Mouse (Mus musculus): ENCODE data around the gene Snx7.

Gene Snx7

GRCm38 (mm10) chr3:117868637-117869323 is at the start of gene Snx7:
TSS of gene Snx7 (minus strand) at chr3:117868936.
- DNase-seq (ENCODE audit: low read depth, low spot score): peak; percentile 28

- DNase-seq (ENCODE audit: low read depth, low spot score): no peak
These were observed 46.7 kb upstream of the Snx7 start for GRCm38 (mm10) chr3:117915420-117915819.

GRCm38 (mm10) chr3:117893736-117894135 is 25.0 kb upstream of the Snx7 start:
- no peak for DNase-seq (ENCODE audit: low read depth, low spot score)

GRCm38 (mm10) chr3:117875450-117875849 is 6.7 kb upstream of the Snx7 start:
- DNase-seq (ENCODE audit: low read depth, low spot score): no peak

- no peak for DNase-seq (ENCODE audit: low read depth, low spot score)
These were observed 4.6 kb upstream of the Snx7 start for GRCm38 (mm10) chr3:117873209-117873863.

- no peak for DNase-seq (ENCODE audit: low read depth, low spot score)
These were observed 584 bp upstream of the Snx7 start for GRCm38 (mm10) chr3:117869324-117869715.

GRCm38 (mm10) chr3:117868091-117868490 is 645 bp downstream of the Snx7 start:
- no peak for DNase-seq (ENCODE audit: low read depth, low spot score)

GRCm38 (mm10) chr3:117866696-117867407 is 1.9 kb downstream of the Snx7 start:
- no peak for DNase-seq (ENCODE audit: low read depth, low spot score)

GRCm38 (mm10) chr3:117865621-117866020 is 3.1 kb downstream of the Snx7 start:
- no peak for DNase-seq (ENCODE audit: low read depth, low spot score)

- no peak for DNase-seq (ENCODE audit: low read depth, low spot score)
These were observed 5.8 kb downstream of the Snx7 start for GRCm38 (mm10) chr3:117862951-117863350.

GRCm38 (mm10) chr3:117861977-117862434 is 6.7 kb downstream of the Snx7 start:
- no peak for DNase-seq (ENCODE audit: low read depth, low spot score)

GRCm38 (mm10) chr3:117858996-117859395 is 9.7 kb downstream of the Snx7 start:
- DNase-seq (ENCODE audit: low read depth, low spot score): no peak

GRCm38 (mm10) chr3:117853729-117854128 is 15.0 kb downstream of the Snx7 start:
- DNase-seq (ENCODE audit: low read depth, low spot score): no peak

GRCm38 (mm10) chr3:117852054-117852361 is 16.7 kb downstream of the Snx7 start:
- DNase-seq (ENCODE audit: low read depth, low spot score): no peak

- DNase-seq (ENCODE audit: low read depth, low spot score): no peak
These were observed 17.3 kb downstream of the Snx7 start for GRCm38 (mm10) chr3:117851278-117852053.

- no peak for DNase-seq (ENCODE audit: low read depth, low spot score)
These were observed 19.9 kb downstream of the Snx7 start for GRCm38 (mm10) chr3:117848866-117849265.

GRCm38 (mm10) chr3:117842658-117843057 is 26.1 kb downstream of the Snx7 start:
- no peak for DNase-seq (ENCODE audit: low read depth, low spot score)

- DNase-seq (ENCODE audit: low read depth, low spot score): no peak
These were observed 28.7 kb downstream of the Snx7 start for GRCm38 (mm10) chr3:117839867-117840545.

GRCm38 (mm10) chr3:117838020-117838419 is 30.7 kb downstream of the Snx7 start:
- no peak for DNase-seq (ENCODE audit: low read depth, low spot score)

GRCm38 (mm10) chr3:117826486-117827200 is 42.1 kb downstream of the Snx7 start:
- no peak for DNase-seq (ENCODE audit: low read depth, low spot score)

GRCm38 (mm10) chr3:117823218-117823617 is 45.5 kb downstream of the Snx7 start:
- DNase-seq (ENCODE audit: low read depth, low spot score): no peak
